Mouse (Mus musculus) CH12.LX (cell line): ENCODE results near the gene Gm21962. TPM values are rescaled to one million over a fixed set of nuclear protein-coding genes. Genes with fewer than 3 reads are reported as not detected.

Experiments
- DNase-seq: peaks from one replicate; pipeline ENCODE4 v3.0.0-alpha.2; 2013; ENCODE audit errors: extremely low read depth
- H3K27ac ChIP-seq: 2 replicates; pipeline ENCODE4 v1.5.1; 2012; ENCODE audit warnings: low read depth, mild to moderate bottlenecking, control low read depth, moderate library complexity; ENCODE audit not compliant: insufficient read depth
- H3K27me3 ChIP-seq: replicated peaks from 2 replicates; pipeline ENCODE3; 2012; ENCODE audit warnings: inconsistent platforms
- H3K36me3 ChIP-seq, 2 experiments: replicated peaks in 1 of 2; 2 replicates each; pipeline versions ENCODE3 to v1.6.1; 2012; ENCODE audit warnings: inconsistent platforms in 1 of 2, low read length in 1 of 2, mild to moderate bottlenecking in 1 of 2, mixed read lengths in 1 of 2, moderate library complexity in 1 of 2; ENCODE audit not compliant: control insufficient read depth in 1 of 2, insufficient read depth in 1 of 2
- H3K4me1 ChIP-seq, 2 experiments: 2 replicates each; pipeline ENCODE4 v1.6.1; 2012; ENCODE audit warnings: inconsistent platforms in 1 of 2, moderate library complexity in 1 of 2; ENCODE audit not compliant: insufficient read depth in 2 of 2, control insufficient read depth in 1 of 2
- H3K4me2 ChIP-seq: 2 replicates; pipeline ENCODE4 v1.6.1; 2012; ENCODE audit warnings: low read depth, mild to moderate bottlenecking, control low read depth; ENCODE audit not compliant: poor library complexity, insufficient read depth, severe bottlenecking
- H3K4me3 ChIP-seq, 3 experiments: fragments of 150-350 bp in 1 of 3; sonication (generic) in 1 of 3; replicated peaks in 1 of 3; 2 replicates each; pipeline versions ENCODE3 to v1.5.1; 2011 to 2012; ENCODE audit warnings: low read depth in 2 of 3, low read length in 2 of 3, mild to moderate bottlenecking in 2 of 3, moderate library complexity in 2 of 3, control low read depth in 1 of 3, improper control_type of control experiment in 1 of 3, inconsistent platforms in 1 of 3, mixed read lengths in 1 of 3; ENCODE audit not compliant: poor library complexity in 1 of 3
- H3K79me2 ChIP-seq: replicated peaks from 2 replicates; pipeline ENCODE4 v1.6.1; 2012; ENCODE audit warnings: mild to moderate bottlenecking, moderate library complexity; ENCODE audit not compliant: control insufficient read depth, poor library complexity, insufficient read depth, severe bottlenecking; ENCODE audit errors: extremely low read depth
- H3K9ac ChIP-seq: 2 replicates; pipeline ENCODE4 v1.6.1; 2012; ENCODE audit warnings: low read depth, mild to moderate bottlenecking, control low read depth, moderate library complexity; ENCODE audit not compliant: insufficient read depth
- H3K9me3 ChIP-seq: replicated peaks from 2 replicates; pipeline ENCODE3; 2012; ENCODE audit warnings: low read length, inconsistent platforms, mixed read lengths
- CHD1 ChIP-seq: IDR thresholded peaks from 2 replicates; pipeline ENCODE4 v1.6.1; 2012; ENCODE audit warnings: low read depth, low read length, improper control_type of control experiment, inconsistent platforms
- E2F4 ChIP-seq: IDR thresholded peaks from 2 replicates; pipeline ENCODE4 v1.6.1; 2011; ENCODE audit warnings: low read depth, low read length, improper control_type of control experiment; ENCODE audit not compliant: insufficient replicate concordance
- ELF1 ChIP-seq: IDR thresholded peaks from 2 replicates; pipeline ENCODE4 v1.6.1; 2014; ENCODE audit warnings: low read depth, mild to moderate bottlenecking, inconsistent platforms, low read length, improper control_type of control experiment
- GABPA ChIP-seq: IDR thresholded peaks from 2 replicates; pipeline ENCODE4 v1.6.1; 2012; ENCODE audit warnings: low read depth, low read length, improper control_type of control experiment, inconsistent platforms; ENCODE audit not compliant: insufficient replicate concordance
- HCFC1 ChIP-seq: IDR thresholded peaks from 2 replicates; pipeline ENCODE4 v1.6.1; 2012; ENCODE audit warnings: low read depth, mild to moderate bottlenecking, inconsistent platforms, low read length, improper control_type of control experiment
- JUN ChIP-seq: IDR thresholded peaks from 2 replicates; pipeline ENCODE4 v1.6.1; 2011; ENCODE audit warnings: low read depth, mild to moderate bottlenecking, low read length, improper control_type of control experiment, moderate library complexity; ENCODE audit not compliant: insufficient read depth
- KAT2A ChIP-seq: IDR thresholded peaks from 2 replicates; pipeline ENCODE4 v1.6.1; 2012; ENCODE audit warnings: low read length, improper control_type of control experiment, inconsistent platforms; ENCODE audit not compliant: insufficient replicate concordance
- MAFK ChIP-seq: IDR thresholded peaks from 2 replicates; pipeline ENCODE4 v1.6.1; 2011; ENCODE audit warnings: low read length, improper control_type of control experiment; ENCODE audit not compliant: insufficient replicate concordance
- MYC ChIP-seq: IDR thresholded peaks from 2 replicates; pipeline ENCODE4 v1.6.1; 2011; ENCODE audit warnings: low read depth, mild to moderate bottlenecking, improper control_type of control experiment, low read length
- NELFE ChIP-seq: IDR thresholded peaks from 2 replicates; pipeline ENCODE4 v1.6.1; 2011; ENCODE audit warnings: low read depth, low read length, improper control_type of control experiment
- PAX5 ChIP-seq: IDR thresholded peaks from 2 replicates; pipeline ENCODE4 v1.6.1; 2012; ENCODE audit warnings: low read length, inconsistent platforms, mixed read lengths
- POLR2A ChIP-seq: IDR thresholded peaks from 2 replicates; pipeline ENCODE4 v1.6.1; 2011; ENCODE audit warnings: low read depth, mild to moderate bottlenecking, improper control_type of control experiment, low read length
- RCOR1 ChIP-seq: conservative IDR thresholded peaks from 2 replicates; pipeline ENCODE4 v1.6.1; 2012; ENCODE audit warnings: low read depth, mild to moderate bottlenecking, inconsistent platforms, low read length, improper control_type of control experiment
- SMC3 ChIP-seq: IDR thresholded peaks from 2 replicates; pipeline ENCODE4 v1.6.1; 2011; ENCODE audit warnings: low read depth, low read length, improper control_type of control experiment
- UBTF ChIP-seq: IDR thresholded peaks from 2 replicates; pipeline ENCODE4 v1.6.1; 2012; ENCODE audit warnings: low read depth, mild to moderate bottlenecking, inconsistent platforms, low read length, improper control_type of control experiment, moderate library complexity
- USF1 ChIP-seq: IDR thresholded peaks from 2 replicates; pipeline ENCODE4 v1.6.1; 2014; ENCODE audit warnings: low read depth, mild to moderate bottlenecking, inconsistent platforms, low read length, improper control_type of control experiment
- ZKSCAN1 ChIP-seq: IDR thresholded peaks from 2 replicates; pipeline ENCODE4 v1.6.1; 2012; ENCODE audit warnings: low read depth, inconsistent platforms, low read length, improper control_type of control experiment, borderline replicate concordance
- dilution Hi-C: fragments of 300-500 bp; cut with MboI; formaldehyde crosslinking; loops from 2 replicates; pipeline ENCODE4 v1.14.3; 2020; ENCODE audit warnings: low sequenced_read_pairs; ENCODE audit not compliant: extremely low pct_unique_long_range_greater_than_20kb, extremely low pct_ligation_motif_present
- in situ Hi-C: fragments of 300-500 bp; cut with MboI; formaldehyde crosslinking; loops from 3 replicates; pipeline ENCODE4 v1.14.3; 2019; ENCODE audit warnings: low sequenced_read_pairs, low pct_ligation_motif_present, low pct_unique_long_range_greater_than_20kb, mixed read lengths
- polyA plus RNA-seq: library from polyadenylated mRNA; unstranded; fragments of >175 nt; gene quantifications from 2 replicates; pipeline ENCODE4 v1.2.1, GENCODE M21; 2012; ENCODE audit warnings: low read depth; ENCODE audit not compliant: insufficient read length
- total RNA-seq, 2 experiments: library from RNA; depleted of rRNA; stranded (reverse); fragments of 300-350 nt in 1 of 2; fragments of >200 nt in 1 of 2; gene quantifications; 2 replicates each; pipeline ENCODE4 v1.2.3; 2012 to 2014

Gm21962 gene
- total and polyA plus RNA-seq, 3 experiments: not detected

GRCm38 (mm10) chr3:137683807-137684403 is 12.6 kb downstream of the Gm21962 start (continued):
- no peak for TF ChIP-seq USF1

DNA sequence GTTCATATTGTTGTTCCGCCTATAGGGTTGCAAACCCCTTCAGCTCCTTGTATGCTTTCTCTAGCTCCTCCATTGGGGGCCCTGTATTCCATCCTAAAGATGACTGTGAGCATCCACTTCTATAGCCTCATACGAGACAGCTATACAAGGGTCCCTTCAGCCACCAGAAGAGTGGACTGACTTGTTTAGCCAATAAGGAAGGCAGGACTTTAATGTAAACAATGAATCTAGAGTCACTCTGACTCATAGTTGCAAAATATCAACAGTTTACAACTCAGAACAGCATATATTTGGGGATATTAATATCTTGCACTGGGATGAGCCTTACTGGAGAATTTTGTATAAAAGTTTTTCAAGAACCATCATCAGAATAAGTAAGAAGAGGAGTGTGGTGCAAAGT is 15.6 kb downstream of the Gm21962 start:
- no peak overlapping the region for H3K4me2 ChIP-seq
- TF ChIP-seq RCOR1 (no peak), ZKSCAN1 (no peak), SMC3 (no peak), PAX5 (no peak), HCFC1 (no peak), KAT2A (no peak), GABPA (no peak)
- no peak overlapping the region for H3K27ac ChIP-seq
- dilution Hi-C loops (no loop called here), in situ Hi-C loops (no loop called here)
- no peaks in the 10 kb centered on the region for H3K36me3 ChIP-seq
- H3K4me1 ChIP-seq: peaks cover 0 to 8% of the 10 kb centered on the region in 2 experiments; a peak in 1 of 4 replicates
- no peaks in the 10 kb centered on the region for H3K9me3 ChIP-seq
- DNase-seq: no peak
- H3K4me3 ChIP-seq: no peak overlapping the region
- no peak overlapping the region for H3K9ac ChIP-seq
- H3K79me2 ChIP-seq: no peaks in the 10 kb centered on the region
- no peaks in the 10 kb centered on the region for H3K27me3 ChIP-seq

- Histone ChIP-seq H3K4me1 (no peaks in the 10 kb centered on the region), H3K4me3 (no peak overlapping the region), H3K79me2 (no peaks in the 10 kb centered on the region), H3K36me3 (no peaks in the 10 kb centered on the region), H3K4me2 (no peak overlapping the region), H3K9ac (no peak overlapping the region), H3K27ac (no peak overlapping the region), H3K27me3 (no peaks in the 10 kb centered on the region), H3K9me3 (no peaks in the 10 kb centered on the region)
- TF ChIP-seq CHD1: no peak
- TF ChIP-seq NELFE: no peak
- TF ChIP-seq UBTF: no peak
- TF ChIP-seq E2F4: no peak
- TF ChIP-seq POLR2A: no peak
- no peak for TF ChIP-seq JUN
- no peak for TF ChIP-seq MAFK
- TF ChIP-seq MYC: no peak
- TF ChIP-seq ELF1: no peak
- no peak for DNase-seq
- in situ Hi-C loops (no loop called here), dilution Hi-C loops (no loop called here)
Measured at GRCm38 (mm10) chr3:137691503-137691902, 20.2 kb downstream of the Gm21962 start.
